11 mouse cellular contexts compared by ENCODE assay signal in the genomic region with DNA sequence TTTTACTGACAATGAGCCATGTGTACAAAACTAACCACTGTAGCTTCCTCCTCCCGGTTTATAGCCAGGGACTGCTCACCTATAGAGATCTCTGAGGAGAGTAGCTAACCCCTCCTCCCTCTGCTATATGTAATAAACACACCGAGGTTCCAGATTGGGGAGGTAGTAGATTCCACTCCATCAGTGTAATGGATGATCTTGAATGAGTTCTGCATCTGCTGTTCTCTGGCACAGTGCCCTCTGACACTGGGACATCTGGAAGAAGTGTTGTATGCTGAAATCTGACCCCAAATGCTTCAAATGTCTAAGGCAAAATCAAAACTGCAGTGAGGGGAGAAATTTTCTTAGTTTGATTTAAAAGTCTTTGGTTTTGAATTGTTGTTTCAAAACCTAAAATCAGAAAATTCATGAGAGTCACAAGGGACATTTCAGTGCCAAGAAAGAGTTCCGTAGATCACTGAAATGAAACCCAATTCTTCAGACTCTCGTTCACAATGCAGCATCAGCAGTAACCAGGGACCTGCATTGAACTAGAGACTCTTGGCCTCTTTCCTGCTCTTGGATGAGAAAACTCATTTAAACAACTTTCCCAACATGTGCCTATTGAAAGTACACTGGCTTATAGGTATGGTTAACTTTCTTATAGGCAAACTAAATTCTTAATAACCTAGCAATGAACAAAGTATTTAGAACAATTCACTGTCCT. TPM values are rescaled to one million over a fixed set of nuclear protein-coding genes. Genes with fewer than 3 reads are reported as not detected.
A peak's percentile ranks its signal among the peaks of the same experiment; 100 is the strongest.
DNase-seq lines count a peak whose midpoint lies in the region; ATAC-seq and TF ChIP-seq lines count a peak whose summit lies in the region.
"Had no signal": no experiment of that assay in that cellular context is flagged by ENCODE, and none has a peak within 500 bp of the region (broad histone marks: within the 10 kb centered on the region; RNA-seq: fewer than 3 reads in every experiment).

No protein-coding gene starts in this region.

- no peak for TF ChIP-seq CTCF in hindbrain, postnatal 0 days (IDR thresholded peaks at IDR 0.05; ENCODE audit: low read depth)
- no peak for TF ChIP-seq CTCF in gastrocnemius, adult 2 months (IDR thresholded peaks at IDR 0.05)

- H3K36me3 ChIP-seq in hindbrain, postnatal 0 days (ENCODE audit: insufficient read depth, low read length) = no peaks in the 10 kb centered on the region
- no peaks in the 10 kb centered on the region for H3K36me3 ChIP-seq in hindbrain, embryonic 13.5 days
- H3K36me3 ChIP-seq: stomach, embryonic 15.5 days had no signal

- peak; percentile 32; the same call in 1 of the 2 replicates for ATAC-seq in hindbrain, postnatal 0 days
- no peak for ATAC-seq in hindbrain, embryonic 13.5 days (ENCODE audit: low FRiP score)
- ATAC-seq: liver, postnatal 0 days had no signal

- no peak overlapping the region for H3K4me2 ChIP-seq in hindbrain, postnatal 0 days (ENCODE audit: low read depth, low read length)
- no peak overlapping the region for H3K4me2 ChIP-seq in hindbrain, embryonic 13.5 days
- H3K4me2 ChIP-seq: stomach, embryonic 15.5 days had no signal

- H3K27ac ChIP-seq in hindbrain, postnatal 0 days = no peak overlapping the region
- H3K27ac ChIP-seq in hindbrain, embryonic 13.5 days = no peak overlapping the region
- H3K27ac ChIP-seq in gastrocnemius, adult 2 months = peak overlapping the region; percentile 52
- H3K27ac ChIP-seq: stomach, embryonic 15.5 days had no signal

- no peaks in the 10 kb centered on the region for H3K9me3 ChIP-seq in hindbrain, postnatal 0 days (ENCODE audit: low read length)
- H3K9me3 ChIP-seq in hindbrain, embryonic 13.5 days = no peaks in the 10 kb centered on the region
- H3K9me3 ChIP-seq: stomach, embryonic 15.5 days had no signal

- no peaks in the 10 kb centered on the region for H3K4me1 ChIP-seq in hindbrain, postnatal 0 days (ENCODE audit: insufficient read depth, low read length)
- no peaks in the 10 kb centered on the region for H3K4me1 ChIP-seq in hindbrain, embryonic 13.5 days (replicated peaks)
- H3K4me1 ChIP-seq: stomach, embryonic 15.5 days had no signal

- intact Hi-C loops in gastrocnemius, adult 2 months (cut with DNase I) = no loop called here

- DNase-seq in hindbrain, postnatal 0 days (ENCODE audit: low spot score) = peak; percentile 53
- peak; percentile 8 for DNase-seq in brain, adult 2 months (ENCODE audit: low read depth, low spot score)
- peak; percentile 73 for DNase-seq in gastrocnemius, adult 2 months
- peak; percentile 67 for DNase-seq in lung, postnatal 10 days
- DNase-seq in cerebellum, adult 9-11 months = no peak
- no peak for DNase-seq in right cerebral cortex, postnatal 10 days (ENCODE audit: low spot score in 2 of 2)
- DNase-seq in layer of hippocampus, postnatal 10 days (ENCODE audit: low spot score in 2 of 2) = no peak
- DNase-seq: liver, postnatal 0 days; retina, postnatal 1 day had no signal

- no peak overlapping the region for H3K4me3 ChIP-seq in hindbrain, postnatal 0 days (ENCODE audit: low read length)
- no peak overlapping the region for H3K4me3 ChIP-seq in hindbrain, embryonic 13.5 days
- peak overlapping the region; percentile 25; the same call in 1 of the 2 replicates for H3K4me3 ChIP-seq in gastrocnemius, adult 2 months
- H3K4me3 ChIP-seq: stomach, embryonic 15.5 days had no signal

- 43% methylated on average over 4 of the region's 4 CpGs for WGBS in hindbrain, postnatal 0 days
- WGBS in hindbrain, embryonic 13.5 days = 72% methylated on average over 4 of the region's 4 CpGs

- H3K9ac ChIP-seq in hindbrain, postnatal 0 days (replicated peaks; ENCODE audit: low read length) = no peak overlapping the region
- H3K9ac ChIP-seq in hindbrain, embryonic 13.5 days = no peak overlapping the region
- H3K9ac ChIP-seq: liver, postnatal 0 days; stomach, embryonic 15.5 days had no signal

- H3K27me3 ChIP-seq in hindbrain, postnatal 0 days (ENCODE audit: insufficient read depth, low read length) = no peaks in the 10 kb centered on the region
- H3K27me3 ChIP-seq in hindbrain, embryonic 13.5 days = no peaks in the 10 kb centered on the region
- H3K27me3 ChIP-seq: stomach, embryonic 15.5 days had no signal

RNA-seq across cellular contexts. Expression of gene Zcchc9, which starts 17.5 kb away (rescaled TPM):
- 6.7 and 10.4 TPM in 2 replicates for total RNA-seq in hindbrain, postnatal 0 days (2014; rRNA removed)
- polyA plus RNA-seq in hindbrain, postnatal 0 days (2015; fragmentation: Nextera tagmentation; extraction: Ambion mirVana) = 14.9 and 15.1 TPM in 2 replicates
- polyA plus RNA-seq in hindbrain, embryonic 13.5 days (2015; fragmentation: Nextera tagmentation; extraction: Ambion mirVana) = 20.9 and 21.1 TPM in 2 replicates
- total RNA-seq in gastrocnemius, adult 2 months (2021) = 10 to 100 TPM; 11.5 to 13.0 TPM
- total RNA-seq in layer of hippocampus, postnatal 10 days (2021) = 10 to 100 TPM; 14.5 to 19.9 TPM

RNA-seq across cellular contexts. Expression of gene Ckmt2, which starts 51.7 kb away (rescaled TPM):
- 2.3 TPM in 1 of 2 replicates, not detected in the other for total RNA-seq in hindbrain, postnatal 0 days (2014; rRNA removed)
- 0.11 and 0.19 TPM in 2 replicates for polyA plus RNA-seq in hindbrain, postnatal 0 days (2015; fragmentation: Nextera tagmentation; extraction: Ambion mirVana)
- polyA plus RNA-seq in hindbrain, embryonic 13.5 days (2015; fragmentation: Nextera tagmentation; extraction: Ambion mirVana) = 0.10 and 0.13 TPM in 2 replicates
- 1,000 to 10,000 TPM; 1,040 to 2,126 TPM for total RNA-seq in gastrocnemius, adult 2 months (2021)
- under 1 TPM; 0.38 to 0.48 TPM for total RNA-seq in layer of hippocampus, postnatal 10 days (2021)

Comparison
In these comparisons a context has a peak if more than half of its experiments do, and no peak if none do; other contexts are left out.
1. DNase-seq: peak in hindbrain, postnatal 0 days (single experiment), brain, adult 2 months (single experiment), gastrocnemius, adult 2 months (single experiment) and lung, postnatal 10 days (single experiment); none in cerebellum, adult 9-11 months (single experiment), right cerebral cortex, postnatal 10 days (0 of 2) and layer of hippocampus, postnatal 10 days (0 of 2).
2. RNA of gene Ckmt2, which starts 51.7 kb away (total RNA-seq): 1,040 to 2,126 TPM in gastrocnemius, adult 2 months; 0.38 to 0.48 TPM in layer of hippocampus, postnatal 10 days and 2.3 TPM in hindbrain, postnatal 0 days; every median in the first group is over 100 times any median in the second.